ENCODE assay signal across 24 mouse cellular contexts in the genomic region with DNA sequence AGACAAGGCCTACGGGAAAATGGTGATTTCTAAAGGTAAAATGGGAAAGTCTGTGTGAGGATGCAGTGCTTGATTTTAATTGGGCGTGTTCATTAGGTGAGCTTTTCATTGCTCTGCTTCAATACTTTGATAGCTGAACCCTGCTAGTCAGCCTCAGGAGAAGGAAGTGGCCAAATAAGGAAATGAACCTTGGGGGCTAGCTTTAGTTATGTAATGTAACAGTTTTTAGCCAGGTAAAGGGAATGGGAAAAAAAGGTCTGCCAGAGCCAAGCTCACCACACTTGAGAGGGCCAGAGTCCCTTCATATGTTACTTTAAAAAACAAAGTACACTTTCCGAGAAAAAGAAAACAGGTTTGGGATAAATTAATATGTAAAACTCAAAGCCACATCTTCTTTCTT. TPM values are rescaled to one million over a fixed set of nuclear protein-coding genes. Genes with fewer than 3 reads are reported as not detected.
DNase-seq lines count a peak whose midpoint lies in the region; ATAC-seq lines count a peak whose summit lies in the region.
"Had no signal": no experiment of that assay in that cellular context is flagged by ENCODE, and none has a peak within 500 bp of the region (broad histone marks: within the 10 kb centered on the region; RNA-seq: fewer than 3 reads in every experiment).

No protein-coding gene starts in this region.

- no peak overlapping the region for H3K9ac ChIP-seq in kidney, embryonic 15.5 days
- H3K9ac ChIP-seq: embryonic facial prominence, embryonic 12.5 days; forebrain, embryonic 13.5 days had no signal

- WGBS in kidney, embryonic 15.5 days: 83% methylated on average over 3 of the region's 3 CpGs

- H3K9me3 ChIP-seq in kidney, embryonic 15.5 days (replicated peaks): no peaks in the 10 kb centered on the region
- H3K9me3 ChIP-seq: embryonic facial prominence, embryonic 10.5 days; embryonic facial prominence, embryonic 12.5 days; forebrain, embryonic 13.5 days; G1E had no signal

- H3K4me3 ChIP-seq in kidney, embryonic 15.5 days (replicated peaks): no peak overlapping the region
- H3K4me3 ChIP-seq: embryonic facial prominence, embryonic 10.5 days; embryonic facial prominence, embryonic 12.5 days; forebrain, embryonic 13.5 days had no signal

- H3K27me3 ChIP-seq in kidney, embryonic 15.5 days: no peaks in the 10 kb centered on the region
- H3K27me3 ChIP-seq: CH12.LX; embryonic facial prominence, embryonic 12.5 days; forebrain, embryonic 13.5 days had no signal

- H3K4me1 ChIP-seq in kidney, embryonic 15.5 days: peaks cover 19% of the 10 kb centered on the region
- H3K4me1 ChIP-seq: embryonic facial prominence, embryonic 10.5 days; embryonic facial prominence, embryonic 12.5 days; forebrain, embryonic 13.5 days had no signal

- H3K36me3 ChIP-seq in kidney, embryonic 15.5 days: no peaks in the 10 kb centered on the region
- H3K36me3 ChIP-seq: embryonic facial prominence, embryonic 10.5 days; embryonic facial prominence, embryonic 12.5 days; G1E had no signal

- no peak for ATAC-seq in kidney, embryonic 15.5 days (replicated peaks; ENCODE audit: low FRiP score)
- ATAC-seq in granulocyte monocyte progenitor cell, adult 5-6 weeks (replicated peaks; ENCODE audit: poor library complexity, severe bottlenecking): 0 out of 2 replicates have a peak, but pooled peaks have one; percentile 30
- ATAC-seq: activated CD4-positive, CD25-positive, alpha-beta regulatory T cell, adult 4 months; CD4-positive, CD25-positive, alpha-beta regulatory T cell, adult 4 months; forebrain, embryonic 13.5 days; Patski had no signal

- H3K4me2 ChIP-seq in kidney, embryonic 15.5 days: no peak overlapping the region
- H3K4me2 ChIP-seq: embryonic facial prominence, embryonic 12.5 days; forebrain, embryonic 13.5 days had no signal

- DNase-seq in kidney, adult 11 months: peak; percentile 26
- DNase-seq in kidney, adult 8-10 months: peak; percentile 15 to 68
- no peak for DNase-seq in kidney, postnatal 10 days
- DNase-seq in kidney, postnatal 14 days: peak; percentile 23
- no peak for DNase-seq in kidney, adult 18-20 months
- DNase-seq: adrenal gland, adult 8-10 months; adrenal gland, postnatal 14 days; adrenal gland, postnatal 36 days; B cell, adult 2 months; cerebellum, adult 11-12 months; cerebellum, adult 2 months; cerebellum, adult 9-10 months; cerebellum, postnatal 10 days; cerebellum, postnatal 25 days had no signal

- no peak overlapping the region for H3K27ac ChIP-seq in kidney, embryonic 15.5 days
- H3K27ac ChIP-seq: embryonic facial prominence, embryonic 10.5 days; embryonic facial prominence, embryonic 12.5 days; forebrain, embryonic 13.5 days had no signal

RNA-seq across cellular contexts. Expression of gene Tpk1, which starts 11.5 kb away (rescaled TPM):
- polyA plus RNA-seq in kidney, embryonic 15.5 days (2015; fragmentation: Nextera tagmentation; extraction: Ambion mirVana): 16.5 and 16.7 TPM in 2 replicates
- 2.8 and 3.0 TPM in 2 replicates for total RNA-seq in granulocyte monocyte progenitor cell, adult 5-6 weeks (2014; fragmentation: Nextera tagmentation)
- total RNA-seq in granulocyte monocyte progenitor cell, adult 5-6 weeks (2017): 3.9 and 4.0 TPM in 2 replicates

Comparison
In these comparisons a context has a peak if more than half of its experiments do, and no peak if none do; other contexts are left out.
1. DNase-seq: peak in kidney, adult 11 months (single experiment), kidney, adult 8-10 months (2 of 2) and kidney, postnatal 14 days (single experiment); none in kidney, postnatal 10 days (single experiment) and kidney, adult 18-20 months (single experiment).